Mouse (Mus musculus): ENCODE data around the gene Nutm2. TPM values are rescaled to one million over a fixed set of nuclear protein-coding genes. Genes with fewer than 3 reads are reported as not detected.
"Not testable (repeated sequence)": the region's sequence is repeated elsewhere in the genome, so short reads cannot be mapped to it uniquely, and the experiment has no call there.

Gene Nutm2
- polyA plus RNA-seq (2014; fragmentation: Nextera tagmentation; extraction: Ambion mirVana) = not detected in 2 replicates

- Histone ChIP-seq H3K27me3 (replicated peaks; ENCODE audit: control insufficient read depth, insufficient read depth, low read length) (no peaks in the 10 kb centered on the region), H3K36me3 (ENCODE audit: control insufficient read depth, insufficient read depth, low read length) (no peaks in the 10 kb centered on the region), H3K9me3 (replicated peaks; ENCODE audit: control insufficient read depth, low read length) (no peaks in the 10 kb centered on the region), H3K4me2 (ENCODE audit: low read length) (no peak within 1 kb of the TSS), H3K4me1 (ENCODE audit: control insufficient read depth, insufficient read depth, low read length) (no peaks in the 10 kb centered on the region), H3K27ac (ENCODE audit: low read depth, low read length) (no peak within 1 kb of the TSS), H3K4me3 (ENCODE audit: low read depth, low read length) (no peak within 1 kb of the TSS), H3K9ac (ENCODE audit: low read length) (no peak within 1 kb of the TSS)
- no peak for DNase-seq (ENCODE audit: low spot score)
- 87% methylated on average over 4 of the region's 4 CpGs for WGBS
- no peak for ATAC-seq
Observed at GRCm38 (mm10) chr13:50467007-50467406, at the start of gene Nutm2. TSS of gene Nutm2 (plus strand) at chr13:50467307.

GRCm38 (mm10) chr13:50417389-50418183 is 49.5 kb upstream of the Nutm2 start, which contains the start of gene Fbxw17:
TSS of gene Fbxw17 (plus strand) at chr13:50417864.
- Histone ChIP-seq H3K4me2 (ENCODE audit: low read length) (peak within 1 kb of the TSS; percentile 75), H3K9ac (ENCODE audit: low read length) (peak within 1 kb of the TSS; percentile 89), H3K4me1 (ENCODE audit: control insufficient read depth, insufficient read depth, low read length) (peaks cover 2% of the 10 kb centered on the region; the same call in 1 of the 2 replicates), H3K36me3 (ENCODE audit: control insufficient read depth, insufficient read depth, low read length) (peaks cover 10% of the 10 kb centered on the region; the same call in 1 of the 2 replicates), H3K9me3 (replicated peaks; ENCODE audit: control insufficient read depth, low read length) (no peaks in the 10 kb centered on the region), H3K27ac (ENCODE audit: low read depth, low read length) (no peak within 1 kb of the TSS), H3K4me3 (ENCODE audit: low read depth, low read length) (peak within 1 kb of the TSS; percentile 78), H3K27me3 (replicated peaks; ENCODE audit: control insufficient read depth, insufficient read depth, low read length) (no peaks in the 10 kb centered on the region)
- 12% methylated on average over 34 of the region's 35 CpGs for WGBS
- DNase-seq (ENCODE audit: low spot score) = peak; percentile 85
- ATAC-seq = peak; percentile 99

- peak overlapping the region; percentile 75 for H3K4me2 ChIP-seq (ENCODE audit: low read length)
- no peaks in the 10 kb centered on the region for H3K27me3 ChIP-seq (replicated peaks; ENCODE audit: control insufficient read depth, insufficient read depth, low read length)
- DNase-seq (ENCODE audit: low spot score) = peak; percentile 14
- ATAC-seq = no peak
- H3K9me3 ChIP-seq (replicated peaks; ENCODE audit: control insufficient read depth, low read length) = no peaks in the 10 kb centered on the region
- 40% methylated on average over 3 of the region's 3 CpGs for WGBS
- no peak overlapping the region for H3K27ac ChIP-seq (ENCODE audit: low read depth, low read length)
- H3K36me3 ChIP-seq (ENCODE audit: control insufficient read depth, insufficient read depth, low read length) = peaks cover 17% of the 10 kb centered on the region
- peaks cover 2% of the 10 kb centered on the region; the same call in 1 of the 2 replicates for H3K4me1 ChIP-seq (ENCODE audit: control insufficient read depth, insufficient read depth, low read length)
- H3K4me3 ChIP-seq (ENCODE audit: low read depth, low read length) = peak overlapping the region; percentile 78
- peak overlapping the region; percentile 89 for H3K9ac ChIP-seq (ENCODE audit: low read length)
Observed at GRCm38 (mm10) chr13:50418421-50418820, 48.7 kb upstream of the Nutm2 start.

- no peak for DNase-seq (ENCODE audit: low spot score)
- H3K36me3 ChIP-seq (ENCODE audit: control insufficient read depth, insufficient read depth, low read length) = peaks cover 68% of the 10 kb centered on the region
Observed at GRCm38 (mm10) chr13:50423625-50424209, 43.4 kb upstream of the Nutm2 start.

GRCm38 (mm10) chr13:50424517-50424916 is 42.6 kb upstream of the Nutm2 start:
- DNase-seq (ENCODE audit: low spot score) = no peak
- Histone ChIP-seq H3K4me2 (ENCODE audit: low read length) (no peak overlapping the region), H3K36me3 (ENCODE audit: control insufficient read depth, insufficient read depth, low read length) (peaks cover 76% of the 10 kb centered on the region), H3K27me3 (replicated peaks; ENCODE audit: control insufficient read depth, insufficient read depth, low read length) (no peaks in the 10 kb centered on the region), H3K27ac (ENCODE audit: low read depth, low read length) (no peak overlapping the region), H3K9ac (ENCODE audit: low read length) (no peak overlapping the region), H3K4me3 (ENCODE audit: low read depth, low read length) (no peak overlapping the region), H3K9me3 (replicated peaks; ENCODE audit: control insufficient read depth, low read length) (no peaks in the 10 kb centered on the region), H3K4me1 (ENCODE audit: control insufficient read depth, insufficient read depth, low read length) (no peaks in the 10 kb centered on the region)
- 87% methylated on average over 2 of the region's 2 CpGs for WGBS
- no peak for ATAC-seq

More at GRCm38 (mm10) chr13:50423625-50424209, 43.4 kb upstream of the Nutm2 start:
- Histone ChIP-seq H3K4me3 (ENCODE audit: low read depth, low read length) (no peak overlapping the region), H3K4me2 (ENCODE audit: low read length) (no peak overlapping the region), H3K27me3 (replicated peaks; ENCODE audit: control insufficient read depth, insufficient read depth, low read length) (no peaks in the 10 kb centered on the region), H3K4me1 (ENCODE audit: control insufficient read depth, insufficient read depth, low read length) (peaks cover 2% of the 10 kb centered on the region; the same call in 1 of the 2 replicates), H3K9me3 (replicated peaks; ENCODE audit: control insufficient read depth, low read length) (no peaks in the 10 kb centered on the region), H3K27ac (ENCODE audit: low read depth, low read length) (no peak overlapping the region), H3K9ac (ENCODE audit: low read length) (no peak overlapping the region)
- 95% methylated on average over 8 of the region's 8 CpGs for WGBS
- no peak for ATAC-seq

GRCm38 (mm10) chr13:50426686-50427085 is 40.4 kb upstream of the Nutm2 start:
- Histone ChIP-seq H3K4me3 (ENCODE audit: low read depth, low read length) (no peak overlapping the region), H3K4me1 (ENCODE audit: control insufficient read depth, insufficient read depth, low read length) (no peaks in the 10 kb centered on the region), H3K27ac (ENCODE audit: low read depth, low read length) (no peak overlapping the region), H3K9ac (ENCODE audit: low read length) (no peak overlapping the region), H3K27me3 (replicated peaks; ENCODE audit: control insufficient read depth, insufficient read depth, low read length) (no peaks in the 10 kb centered on the region), H3K36me3 (ENCODE audit: control insufficient read depth, insufficient read depth, low read length) (peaks cover 86% of the 10 kb centered on the region), H3K9me3 (replicated peaks; ENCODE audit: control insufficient read depth, low read length) (no peaks in the 10 kb centered on the region), H3K4me2 (ENCODE audit: low read length) (no peak overlapping the region)
- no peak for DNase-seq (ENCODE audit: low spot score)
- WGBS = 96% methylated on average over 4 of the region's 4 CpGs
- ATAC-seq = no peak

- Histone ChIP-seq H3K27me3 (replicated peaks; ENCODE audit: control insufficient read depth, insufficient read depth, low read length) (no peaks in the 10 kb centered on the region), H3K9me3 (replicated peaks; ENCODE audit: control insufficient read depth, low read length) (no peaks in the 10 kb centered on the region), H3K4me2 (ENCODE audit: low read length) (no peak within 1 kb of the TSS), H3K4me1 (ENCODE audit: control insufficient read depth, insufficient read depth, low read length) (no peaks in the 10 kb centered on the region), H3K27ac (ENCODE audit: low read depth, low read length) (no peak within 1 kb of the TSS), H3K36me3 (ENCODE audit: control insufficient read depth, insufficient read depth, low read length) (no peaks in the 10 kb centered on the region), H3K4me3 (ENCODE audit: low read depth, low read length) (no peak within 1 kb of the TSS), H3K9ac (ENCODE audit: low read length) (no peak within 1 kb of the TSS)
- WGBS = 89% methylated on average over 2 of the region's 2 CpGs
- no peak for DNase-seq (ENCODE audit: low spot score)
- no peak for ATAC-seq
Observed at GRCm38 (mm10) chr13:50443812-50444211, 23.3 kb upstream of the Nutm2 start, which contains the start of gene Gm47429. TSS of gene Gm47429 (minus strand) at chr13:50443912.

- Histone ChIP-seq H3K27me3 (replicated peaks; ENCODE audit: control insufficient read depth, insufficient read depth, low read length) (no peaks in the 10 kb centered on the region), H3K4me3 (ENCODE audit: low read depth, low read length) (no peak overlapping the region), H3K9me3 (replicated peaks; ENCODE audit: control insufficient read depth, low read length) (no peaks in the 10 kb centered on the region), H3K4me2 (ENCODE audit: low read length) (no peak overlapping the region), H3K27ac (ENCODE audit: low read depth, low read length) (no peak overlapping the region), H3K36me3 (ENCODE audit: control insufficient read depth, insufficient read depth, low read length) (no peaks in the 10 kb centered on the region), H3K9ac (ENCODE audit: low read length) (no peak overlapping the region), H3K4me1 (ENCODE audit: control insufficient read depth, insufficient read depth, low read length) (no peaks in the 10 kb centered on the region)
- WGBS = 60% methylated on average over 4 of the region's 4 CpGs
- no peak for ATAC-seq
- DNase-seq (ENCODE audit: low spot score) = no peak
Observed at GRCm38 (mm10) chr13:50445261-50445660, 21.8 kb upstream of the Nutm2 start.

GRCm38 (mm10) chr13:50452266-50452665 is 14.8 kb upstream of the Nutm2 start:
- DNase-seq (ENCODE audit: low spot score); H3K4me2 ChIP-seq (ENCODE audit: low read length); H3K9ac ChIP-seq (ENCODE audit: low read length); ATAC-seq; H3K27me3 ChIP-seq (replicated peaks; ENCODE audit: control insufficient read depth, insufficient read depth, low read length); H3K36me3 ChIP-seq (ENCODE audit: control insufficient read depth, insufficient read depth, low read length); H3K4me3 ChIP-seq (ENCODE audit: low read depth, low read length); H3K27ac ChIP-seq (ENCODE audit: low read depth, low read length); H3K9me3 ChIP-seq (replicated peaks; ENCODE audit: control insufficient read depth, low read length); H3K4me1 ChIP-seq (ENCODE audit: control insufficient read depth, insufficient read depth, low read length): not testable (repeated sequence)
- WGBS = 78% methylated on average over 9 of the region's 9 CpGs

Data from forebrain, embryonic 14.5 days (tissue).